In the genomic region with DNA sequence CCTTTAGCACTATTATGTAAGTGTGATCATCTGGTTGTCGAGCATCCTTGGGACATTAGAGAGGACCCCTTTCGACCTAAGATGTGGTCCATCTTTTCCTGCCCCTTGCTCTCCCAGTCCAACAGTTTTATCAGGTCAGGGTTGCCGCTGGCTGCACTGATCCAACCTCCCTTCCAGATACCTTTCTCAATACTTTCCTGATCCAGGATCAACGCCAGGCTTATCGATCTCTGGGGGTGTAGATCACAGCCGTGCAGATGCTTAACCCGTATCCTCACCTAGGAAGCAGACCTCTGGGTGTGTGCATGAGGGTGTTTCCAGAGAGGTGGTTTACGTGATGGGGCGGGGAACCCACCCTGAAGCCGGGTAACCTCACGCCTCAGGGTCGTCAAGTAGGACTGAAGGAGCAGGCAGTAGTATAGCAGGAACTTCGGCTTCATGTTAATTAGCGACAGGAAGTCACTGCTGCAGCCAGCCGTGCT, we compare ENCODE assay signal across 26 mouse cellular contexts. TPM values are rescaled to one million over a fixed set of nuclear protein-coding genes. Genes with fewer than 3 reads are reported as not detected.
A peak's percentile ranks its signal among the peaks of the same experiment; 100 is the strongest.
DNase-seq lines count a peak whose midpoint lies in the region; ATAC-seq and TF ChIP-seq lines count a peak whose summit lies in the region.
"Had no signal": no experiment of that assay in that cellular context is flagged by ENCODE, and none has a peak within 500 bp of the region (broad histone marks: within the 10 kb centered on the region; RNA-seq: fewer than 3 reads in every experiment).

No protein-coding gene starts in this region.

- H3K79me2 ChIP-seq in liver, adult 2 months (ENCODE audit: control insufficient read depth, insufficient read depth, low read length), result peaks cover 47% of the 10 kb centered on the region; the same call in 1 of the 2 replicates

- no peaks in the 10 kb centered on the region for H3K36me3 ChIP-seq in heart, embryonic 12.5 days
- H3K36me3 ChIP-seq in liver, adult 2 months (ENCODE audit: control insufficient read depth, insufficient read depth, low read length), result no peaks in the 10 kb centered on the region
- peaks cover 1% of the 10 kb centered on the region for H3K36me3 ChIP-seq in megakaryocyte, embryonic 14.5 days (replicated peaks; ENCODE audit: low read length)
- no peaks in the 10 kb centered on the region for H3K36me3 ChIP-seq in limb, embryonic 10.5 days
- H3K36me3 ChIP-seq: embryonic facial prominence, embryonic 10.5 days; embryonic facial prominence, embryonic 13.5 days; forebrain, embryonic 12.5 days; forebrain, embryonic 15.5 days; heart, embryonic 13.5 days had no signal

- no peak for ATAC-seq in heart, embryonic 12.5 days (ENCODE audit: insufficient number of reproducible peaks, low FRiP score)
- ATAC-seq in megakaryocyte, adult 5-6 weeks (ENCODE audit: poor library complexity, severe bottlenecking), result no peak
- ATAC-seq: forebrain, embryonic 15.5 days; hindbrain, postnatal 0 days had no signal

- no peak for TF ChIP-seq CTCF in liver, adult 2 months (IDR thresholded peaks at IDR 0.05; ENCODE audit: low read depth, low read length)

- 56% methylated on average over 15 of the region's 15 CpGs for WGBS in heart, embryonic 12.5 days
- WGBS in liver, adult 2 months, result 9% methylated on average over 15 of the region's 15 CpGs
- 49% methylated on average over 15 of the region's 15 CpGs for WGBS in limb, embryonic 10.5 days

- no peak overlapping the region for H3K9ac ChIP-seq in heart, embryonic 12.5 days
- peak overlapping the region; percentile 2; the same call in 1 of the 2 replicates for H3K9ac ChIP-seq in liver, adult 2 months (ENCODE audit: low read depth, low read length)
- H3K9ac ChIP-seq: embryonic facial prominence, embryonic 13.5 days; forebrain, embryonic 12.5 days; forebrain, embryonic 15.5 days; heart, embryonic 13.5 days; hindbrain, embryonic 14.5 days had no signal

- H3K4me1 ChIP-seq in heart, embryonic 12.5 days (replicated peaks), result peaks cover 46% of the 10 kb centered on the region
- peaks cover 42% of the 10 kb centered on the region for H3K4me1 ChIP-seq in liver, adult 2 months (ENCODE audit: control insufficient read depth, insufficient read depth, low read length)
- peaks cover 66% of the 10 kb centered on the region for H3K4me1 ChIP-seq in megakaryocyte, embryonic 14.5 days
- H3K4me1 ChIP-seq in limb, embryonic 10.5 days, result peaks cover 21% of the 10 kb centered on the region
- H3K4me1 ChIP-seq: forebrain, embryonic 12.5 days had no signal

- no peak overlapping the region for H3K4me3 ChIP-seq in heart, embryonic 12.5 days
- no peak overlapping the region for H3K4me3 ChIP-seq in liver, adult 2 months (ENCODE audit: insufficient read depth, low read depth, low read length)
- H3K4me3 ChIP-seq in megakaryocyte, embryonic 14.5 days (replicated peaks), result peak overlapping the region; percentile 33
- no peak overlapping the region for H3K4me3 ChIP-seq in limb, embryonic 10.5 days
- H3K4me3 ChIP-seq: embryonic facial prominence, embryonic 10.5 days; embryonic facial prominence, embryonic 13.5 days; erythroblast, embryonic 14.5 days; forebrain, embryonic 12.5 days; forebrain, embryonic 15.5 days; heart, embryonic 13.5 days had no signal

- no peaks in the 10 kb centered on the region for H3K9me3 ChIP-seq in heart, embryonic 12.5 days (replicated peaks)
- no peaks in the 10 kb centered on the region for H3K9me3 ChIP-seq in megakaryocyte, embryonic 14.5 days
- H3K9me3 ChIP-seq in limb, embryonic 10.5 days (replicated peaks), result no peaks in the 10 kb centered on the region
- H3K9me3 ChIP-seq: embryonic facial prominence, embryonic 10.5 days; embryonic facial prominence, embryonic 13.5 days; forebrain, embryonic 12.5 days; forebrain, embryonic 15.5 days; heart, embryonic 13.5 days had no signal

- no peaks in the 10 kb centered on the region for H3K27me3 ChIP-seq in heart, embryonic 12.5 days (replicated peaks)
- H3K27me3 ChIP-seq in liver, adult 2 months (ENCODE audit: control insufficient read depth, insufficient read depth, low read length), result no peaks in the 10 kb centered on the region
- H3K27me3 ChIP-seq in megakaryocyte, embryonic 14.5 days (replicated peaks), result peaks cover 60% of the 10 kb centered on the region
- no peaks in the 10 kb centered on the region for H3K27me3 ChIP-seq in limb, embryonic 10.5 days (ENCODE audit: low read depth, poor library complexity, severe bottlenecking)
- H3K27me3 ChIP-seq: embryonic facial prominence, embryonic 13.5 days; forebrain, embryonic 12.5 days; forebrain, embryonic 15.5 days; heart, embryonic 13.5 days had no signal

- H3K4me2 ChIP-seq in heart, embryonic 12.5 days, result no peak overlapping the region
- H3K4me2 ChIP-seq: embryonic facial prominence, embryonic 13.5 days; forebrain, embryonic 12.5 days; forebrain, embryonic 15.5 days; heart, embryonic 13.5 days; hindbrain, embryonic 14.5 days had no signal

- no peak overlapping the region for H3K27ac ChIP-seq in heart, embryonic 12.5 days (ENCODE audit: poor library complexity, severe bottlenecking)
- H3K27ac ChIP-seq in liver, adult 2 months (replicated peaks; ENCODE audit: insufficient read depth, low read depth, low read length), result peak overlapping the region; percentile 49
- H3K27ac ChIP-seq in limb, embryonic 10.5 days, result 0 out of 2 replicates have a peak overlapping the region, but pooled peaks have one; percentile 25
- H3K27ac ChIP-seq: embryonic facial prominence, embryonic 10.5 days; embryonic facial prominence, embryonic 13.5 days; forebrain, embryonic 12.5 days; forebrain, embryonic 15.5 days; heart, embryonic 13.5 days; hindbrain, embryonic 14.5 days; hindbrain, postnatal 0 days had no signal

- TF ChIP-seq POLR2A in liver, adult 2 months (IDR thresholded peaks at IDR 0.05; ENCODE audit: extremely low read depth, insufficient read depth, low read length), result no peak

- DNase-seq in heart, adult 11 months, result peak; percentile 92
- DNase-seq in liver, adult 2 months (ENCODE audit: extremely low read depth, low read depth, low spot score), result peak; percentile 94
- no peak for DNase-seq in liver
- DNase-seq in limb, embryonic 10.5 days (ENCODE audit: low spot score), result no peak
- DNase-seq: adrenal gland, adult 8-10 months; adrenal gland, postnatal 25 days; B cell, adult 2 months; cerebellum, adult 11-12 months; cerebellum, adult 8-10 months; cerebellum, postnatal 10 days; cerebellum, postnatal 36 days; embryo, embryonic 11 days; gastrocnemius, postnatal 14 days; heart, postnatal 4 days had no signal

RNA-seq across cellular contexts. Expression of gene Lifr, which starts 53.3 kb away (rescaled TPM):
- 17.3 and 17.9 TPM in 2 replicates for polyA plus RNA-seq in heart, embryonic 12.5 days (2016; fragmentation: Nextera tagmentation; extraction: Ambion mirVana)
- total RNA-seq in liver, adult 2 months (2014; rRNA removed), result 386 and 431 TPM in 2 replicates
- polyA plus RNA-seq in liver, adult 2 months (2012; rRNA removed), result 134 and 159 TPM in 2 replicates
- 18.9 TPM in 1 of 2 replicates, not detected in the other for polyA plus RNA-seq in megakaryocyte, embryonic 14.5 days (2012; ENCODE audit: insufficient read depth, low replicate concordance)
- 7.3 and 9.2 TPM in 2 replicates for total RNA-seq in megakaryocyte, adult 5-6 weeks (2015)
- 8.4 and 10.0 TPM in 2 replicates for total RNA-seq in megakaryocyte, adult 5-6 weeks (2017)
- 12.0 and 12.1 TPM in 2 replicates for polyA plus RNA-seq in limb, embryonic 10.5 days (2016; fragmentation: Nextera tagmentation; extraction: Ambion mirVana)
- total RNA-seq: MEL had no signal
- polyA plus RNA-seq: erythroblast, embryonic 14.5 days had no signal

Comparison
In these comparisons a context has a peak if more than half of its experiments do, and no peak if none do; other contexts are left out.
1. DNase-seq: peak in heart, adult 11 months (single experiment) and liver, adult 2 months (single experiment); none in liver (single experiment) and limb, embryonic 10.5 days (single experiment).